Mouse (Mus musculus) CH12.LX (cell line): ENCODE measurements at regions not wholly inside any gene's neighbourhood (a gene's known extent, or its start where the extent isn't known, plus 50 kb on each side); places are given as distances from the start of the nearest gene placed in this dataset.

Source experiments
- CHD1 ChIP-seq: IDR thresholded peaks from 2 replicates; pipeline ENCODE4 v1.6.1; 2012; ENCODE audit warnings: low read depth, low read length, improper control_type of control experiment, inconsistent platforms
- CTCF ChIP-seq, 2 experiments: IDR thresholded peaks in 1 of 2; conservative IDR thresholded peaks in 1 of 2; 2 replicates each; pipeline ENCODE4 v1.5.1; 2011 to 2012; ENCODE audit warnings: low read depth in 2 of 2, low read length in 2 of 2, improper control_type of control experiment in 1 of 2, inconsistent platforms in 1 of 2, mild to moderate bottlenecking in 1 of 2, moderate library complexity in 1 of 2
- E2F4 ChIP-seq: IDR thresholded peaks from 2 replicates; pipeline ENCODE4 v1.6.1; 2011; ENCODE audit warnings: low read depth, low read length, improper control_type of control experiment; ENCODE audit not compliant: insufficient replicate concordance
- ELF1 ChIP-seq: IDR thresholded peaks from 2 replicates; pipeline ENCODE4 v1.6.1; 2014; ENCODE audit warnings: low read depth, mild to moderate bottlenecking, inconsistent platforms, low read length, improper control_type of control experiment
- EP300 ChIP-seq: IDR thresholded peaks from 2 replicates; pipeline ENCODE4 v1.6.1; 2011; ENCODE audit warnings: low read length, improper control_type of control experiment
- ETS1 ChIP-seq: conservative IDR thresholded peaks from 2 replicates; pipeline ENCODE4 v1.6.1; 2012; ENCODE audit warnings: low read depth, mild to moderate bottlenecking, inconsistent platforms, low read length, improper control_type of control experiment, moderate library complexity
- GABPA ChIP-seq: IDR thresholded peaks from 2 replicates; pipeline ENCODE4 v1.6.1; 2012; ENCODE audit warnings: low read depth, low read length, improper control_type of control experiment, inconsistent platforms; ENCODE audit not compliant: insufficient replicate concordance
- HCFC1 ChIP-seq: IDR thresholded peaks from 2 replicates; pipeline ENCODE4 v1.6.1; 2012; ENCODE audit warnings: low read depth, mild to moderate bottlenecking, inconsistent platforms, low read length, improper control_type of control experiment
- KAT2A ChIP-seq: IDR thresholded peaks from 2 replicates; pipeline ENCODE4 v1.6.1; 2012; ENCODE audit warnings: low read length, improper control_type of control experiment, inconsistent platforms; ENCODE audit not compliant: insufficient replicate concordance
- MAX ChIP-seq: IDR thresholded peaks from 2 replicates; pipeline ENCODE4 v1.6.1; 2011; ENCODE audit warnings: low read length, improper control_type of control experiment
- MEF2A ChIP-seq: IDR thresholded peaks from 2 replicates; pipeline ENCODE4 v1.6.1; 2014; ENCODE audit warnings: low read depth, mild to moderate bottlenecking, inconsistent platforms, low read length, improper control_type of control experiment, borderline replicate concordance
- MXI1 ChIP-seq: IDR thresholded peaks from 2 replicates; pipeline ENCODE4 v1.6.1; 2011; ENCODE audit warnings: mild to moderate bottlenecking, low read depth, low read length, improper control_type of control experiment
- POLR2A ChIP-seq: IDR thresholded peaks from 2 replicates; pipeline ENCODE4 v1.6.1; 2011; ENCODE audit warnings: low read depth, mild to moderate bottlenecking, improper control_type of control experiment, low read length
- RAD21 ChIP-seq: IDR thresholded peaks from 2 replicates; pipeline ENCODE4 v1.6.1; 2011; ENCODE audit warnings: low read depth, mild to moderate bottlenecking, low read length, improper control_type of control experiment, moderate library complexity

DNA sequence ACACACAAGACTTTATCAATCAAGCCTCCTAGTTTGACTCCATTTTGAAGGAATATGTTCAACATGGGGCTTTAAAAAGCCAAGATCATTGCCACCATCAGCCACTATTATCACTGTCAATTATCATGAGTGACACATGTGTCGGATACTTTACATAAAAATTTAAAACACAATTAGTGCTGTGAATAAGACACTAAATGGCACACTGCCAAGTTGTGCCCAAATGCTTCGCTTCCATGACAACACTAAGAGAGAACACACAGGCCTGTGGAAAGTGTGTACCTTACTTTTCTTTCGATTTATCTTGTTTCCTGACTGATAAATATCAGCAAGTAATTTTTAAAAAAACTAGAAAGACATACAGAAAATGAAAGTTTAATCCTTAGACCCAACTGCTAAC lies 166.5 kb upstream of the Ptbp2 start:
- TF ChIP-seq POLR2A, result no peak
- TF ChIP-seq MAX, result no peak
- TF ChIP-seq CTCF (conservative IDR thresholded peaks at IDR 0.05 in 1 of 2, IDR thresholded peaks at IDR 0.05 in 1 of 2; ENCODE audit: low read depth in 2 of 2, low read length in 2 of 2), result no peak
- TF ChIP-seq GABPA, result no peak
- no peak for TF ChIP-seq EP300
- TF ChIP-seq HCFC1, result no peak
- TF ChIP-seq KAT2A, result no peak
- TF ChIP-seq CHD1, result no peak
- TF ChIP-seq RAD21, result no peak
- no peak for TF ChIP-seq MEF2A
- no peak for TF ChIP-seq E2F4
- TF ChIP-seq MXI1, result no peak
- no peak for TF ChIP-seq ELF1
- TF ChIP-seq ETS1, result no peak
